Mouse (Mus musculus): Measurements from ENCODE around the gene Rasa2.

Rasa2 gene

DNA sequence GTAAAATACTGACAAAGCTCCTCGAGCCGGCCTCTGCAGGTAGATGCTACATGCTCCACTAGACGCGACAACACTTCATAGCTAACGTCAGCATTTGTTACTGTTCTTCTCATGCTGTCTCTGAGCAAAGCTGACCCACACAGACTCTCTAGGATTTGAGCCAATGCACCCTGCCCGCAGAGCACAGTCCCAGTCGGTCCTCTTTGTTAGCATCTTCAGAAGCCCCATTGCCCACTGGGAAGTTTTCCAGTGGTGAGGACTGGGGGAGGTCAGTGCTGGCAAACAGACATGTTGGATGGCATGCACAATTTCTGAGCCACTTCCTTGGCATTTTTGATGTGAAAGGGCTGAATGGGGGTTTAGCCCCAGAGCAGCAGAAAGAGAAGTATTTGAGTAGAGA, 8.0 kb upstream of the Rasa2 start:
- DNase-seq (ENCODE audit: low read depth, low spot score): no peak

DNA sequence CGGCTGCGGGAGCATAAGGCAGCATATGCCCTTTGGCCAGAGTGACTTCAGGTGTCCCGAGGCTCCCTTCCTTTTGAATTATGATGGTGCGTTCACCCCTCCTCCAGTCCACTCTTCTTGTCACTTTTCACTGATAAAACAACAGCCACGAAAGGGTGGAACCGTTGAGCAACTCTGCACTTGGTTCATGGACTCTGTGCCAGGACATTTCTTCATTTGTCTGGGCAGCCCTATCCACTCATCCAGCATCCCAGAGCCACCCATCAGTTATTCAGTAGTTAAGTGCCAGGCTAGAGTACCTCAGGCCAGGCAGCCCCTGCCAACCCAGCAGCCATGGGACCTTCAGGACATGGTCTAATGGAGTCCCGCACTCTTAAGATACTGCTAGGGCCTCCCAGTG, 7.1 kb upstream of the Rasa2 start:
- no peak for DNase-seq (ENCODE audit: low read depth, low spot score)

DNA sequence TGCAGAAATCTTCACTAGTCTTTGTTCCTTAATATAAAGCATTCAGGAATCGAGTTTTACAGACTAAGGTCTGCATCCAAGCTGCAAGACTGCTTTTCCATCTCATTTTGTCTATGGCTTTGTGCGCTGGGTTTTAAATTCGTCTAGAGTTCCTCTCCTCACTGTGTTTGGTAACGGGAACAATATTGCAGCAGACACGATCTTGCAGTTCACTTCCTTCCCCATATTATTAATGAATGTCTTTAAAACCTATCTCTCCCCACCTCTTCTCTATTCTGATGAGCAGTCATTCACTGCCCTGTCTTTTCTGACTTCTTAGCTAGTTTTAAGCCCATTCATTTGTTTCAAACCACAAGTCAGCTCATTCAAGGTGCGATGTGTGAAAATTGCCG, 5.7 kb upstream of the Rasa2 start:
- DNase-seq (ENCODE audit: low read depth, low spot score): no peak

DNA sequence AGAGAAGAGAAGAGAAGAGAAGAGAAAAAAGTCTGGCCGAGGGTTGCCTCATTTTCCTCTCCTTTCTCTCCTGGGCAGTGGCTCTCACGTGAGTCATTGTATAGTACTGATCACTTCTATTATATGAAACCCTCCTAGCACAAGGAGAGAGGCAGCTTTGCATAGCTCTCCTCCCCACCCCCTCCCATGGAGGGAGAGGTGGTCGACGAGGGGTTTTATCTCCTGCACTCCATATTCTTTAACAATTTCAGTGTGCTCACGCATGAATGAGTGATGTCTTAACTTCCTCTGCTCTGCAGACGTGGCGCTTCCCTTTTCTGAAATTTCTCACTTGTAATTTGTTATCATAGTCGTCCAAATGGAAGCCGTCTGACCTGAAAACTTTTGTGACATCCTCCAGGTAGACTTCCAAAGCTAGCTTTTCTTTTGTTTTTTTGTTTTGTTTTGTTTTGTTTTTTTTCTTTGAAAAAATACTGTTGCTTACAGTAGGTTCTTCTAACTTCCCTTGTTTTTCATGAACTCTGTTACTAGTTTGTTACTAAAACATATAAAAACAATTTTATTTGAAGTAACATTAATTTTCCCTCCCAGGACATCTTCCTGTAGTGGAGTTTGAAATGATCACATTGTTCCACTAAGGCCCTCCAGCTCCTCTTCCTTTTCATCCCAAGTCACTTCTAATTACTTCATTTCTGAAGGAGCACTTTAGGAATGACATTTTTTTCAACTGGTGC, 5.2 kb upstream of the Rasa2 start:
- no peak for DNase-seq (ENCODE audit: low read depth, low spot score)

DNA sequence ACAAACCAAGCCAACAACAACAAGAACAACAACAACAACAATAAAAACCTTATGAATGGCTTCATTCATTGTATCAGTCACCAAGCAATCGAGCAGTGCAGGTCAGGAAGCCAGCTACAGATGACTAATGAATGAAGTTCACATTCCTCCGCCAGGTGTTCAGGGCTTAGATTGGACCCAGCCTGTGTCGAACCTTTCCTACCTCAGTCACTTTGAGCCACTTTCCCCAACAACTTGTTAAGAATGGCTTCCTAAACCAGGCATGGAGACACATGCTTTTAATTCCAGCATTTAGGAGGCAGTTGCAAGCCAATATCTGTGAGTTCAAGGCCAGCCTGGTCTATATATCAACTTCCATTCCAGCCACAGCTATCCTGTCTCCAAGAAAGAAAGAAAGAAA, 4.5 kb upstream of the Rasa2 start:
- DNase-seq (ENCODE audit: low read depth, low spot score): no peak

DNA sequence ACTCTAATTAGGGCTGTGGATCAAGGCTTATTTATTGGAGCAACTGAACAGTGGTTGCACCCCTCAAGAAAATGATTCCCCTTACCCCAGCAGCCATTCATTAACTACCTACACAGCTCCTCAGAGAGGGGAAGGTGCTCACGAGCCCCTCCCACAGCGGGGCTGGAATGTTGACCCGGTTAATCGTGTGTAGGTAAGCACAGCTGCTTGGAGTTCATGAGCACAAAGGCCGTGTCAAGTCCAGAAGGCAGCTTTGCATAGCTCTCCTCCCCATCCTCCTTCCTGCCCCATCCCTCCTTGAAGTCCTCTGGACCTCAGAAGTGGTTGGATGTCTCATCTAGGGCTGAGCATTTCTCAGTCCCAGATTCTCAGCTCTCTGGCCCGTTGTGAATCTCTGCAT, 3.8 kb upstream of the Rasa2 start:
- DNase-seq (ENCODE audit: low read depth, low spot score): no peak

DNA sequence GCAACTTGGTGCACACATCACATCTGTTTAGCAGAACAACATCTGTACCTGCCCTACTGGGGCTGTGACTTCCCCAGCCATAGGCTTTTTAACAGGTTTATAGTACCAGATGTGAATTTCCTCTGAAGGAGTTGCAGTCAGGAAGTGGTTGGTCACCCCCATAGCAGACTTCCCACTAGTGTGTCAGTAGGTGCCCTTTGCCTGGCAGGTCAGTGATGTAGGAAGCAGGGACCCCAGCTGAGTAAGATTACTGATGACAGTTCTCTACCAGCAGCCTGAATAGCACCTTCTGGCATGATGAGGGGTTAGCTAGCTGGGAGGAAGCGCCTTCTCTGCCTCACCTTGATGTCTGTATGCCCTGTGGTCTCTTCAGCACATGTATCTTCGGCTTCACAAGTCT, 2.4 kb upstream of the Rasa2 start:
- no peak for DNase-seq (ENCODE audit: low read depth, low spot score)

DNA sequence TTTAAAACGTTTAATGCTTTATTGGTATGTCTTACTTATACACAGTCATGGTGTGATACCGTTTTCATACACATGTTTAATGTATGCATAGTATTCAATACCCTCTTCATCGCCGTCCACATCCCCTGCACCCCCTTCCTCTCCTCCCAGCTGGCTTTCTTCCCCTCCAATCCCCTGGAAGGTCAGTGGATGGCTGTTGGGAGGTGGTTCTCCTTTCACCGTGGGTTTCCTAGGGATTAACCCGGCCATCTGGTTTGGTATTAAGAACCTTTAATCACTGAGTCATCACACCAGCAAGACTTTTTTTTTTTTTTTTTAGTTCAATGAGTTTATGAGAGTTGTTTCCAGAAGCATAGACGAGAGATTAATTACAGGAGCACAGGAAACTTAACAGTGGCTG, 1.3 kb upstream of the Rasa2 start:
- DNase-seq (ENCODE audit: low read depth, low spot score): no peak

DNA sequence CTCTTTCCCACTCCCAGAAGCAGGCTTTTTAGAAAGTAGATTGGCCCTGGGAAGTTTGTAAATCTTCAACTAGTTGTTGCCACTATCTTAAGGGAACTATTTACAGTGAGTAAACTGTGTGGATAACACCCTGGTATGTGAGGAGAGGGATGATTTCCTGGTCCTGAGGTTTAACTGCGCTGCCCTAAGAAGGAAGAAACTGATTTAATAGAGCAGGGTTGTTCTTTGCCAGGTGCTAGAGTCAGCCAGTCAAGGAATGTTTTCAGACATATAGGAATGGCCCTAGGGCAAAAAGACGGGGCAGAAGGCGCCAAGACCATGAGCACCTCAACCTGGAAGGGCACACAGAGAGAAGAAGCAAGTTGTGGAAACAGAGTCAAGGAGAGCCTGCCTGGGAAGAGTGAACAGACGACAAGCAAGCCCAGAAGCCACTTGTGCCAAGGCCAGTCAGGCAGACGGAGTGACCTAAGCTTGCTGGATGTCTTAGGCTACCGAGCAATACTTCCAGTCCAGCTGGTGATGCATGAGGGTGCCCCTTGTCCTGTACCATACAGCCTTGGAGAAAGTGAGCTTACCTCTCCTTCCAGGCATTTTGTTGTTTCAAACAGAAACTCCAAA, 765 bp upstream of the Rasa2 start:
- DNase-seq (ENCODE audit: low read depth, low spot score): no peak

DNA sequence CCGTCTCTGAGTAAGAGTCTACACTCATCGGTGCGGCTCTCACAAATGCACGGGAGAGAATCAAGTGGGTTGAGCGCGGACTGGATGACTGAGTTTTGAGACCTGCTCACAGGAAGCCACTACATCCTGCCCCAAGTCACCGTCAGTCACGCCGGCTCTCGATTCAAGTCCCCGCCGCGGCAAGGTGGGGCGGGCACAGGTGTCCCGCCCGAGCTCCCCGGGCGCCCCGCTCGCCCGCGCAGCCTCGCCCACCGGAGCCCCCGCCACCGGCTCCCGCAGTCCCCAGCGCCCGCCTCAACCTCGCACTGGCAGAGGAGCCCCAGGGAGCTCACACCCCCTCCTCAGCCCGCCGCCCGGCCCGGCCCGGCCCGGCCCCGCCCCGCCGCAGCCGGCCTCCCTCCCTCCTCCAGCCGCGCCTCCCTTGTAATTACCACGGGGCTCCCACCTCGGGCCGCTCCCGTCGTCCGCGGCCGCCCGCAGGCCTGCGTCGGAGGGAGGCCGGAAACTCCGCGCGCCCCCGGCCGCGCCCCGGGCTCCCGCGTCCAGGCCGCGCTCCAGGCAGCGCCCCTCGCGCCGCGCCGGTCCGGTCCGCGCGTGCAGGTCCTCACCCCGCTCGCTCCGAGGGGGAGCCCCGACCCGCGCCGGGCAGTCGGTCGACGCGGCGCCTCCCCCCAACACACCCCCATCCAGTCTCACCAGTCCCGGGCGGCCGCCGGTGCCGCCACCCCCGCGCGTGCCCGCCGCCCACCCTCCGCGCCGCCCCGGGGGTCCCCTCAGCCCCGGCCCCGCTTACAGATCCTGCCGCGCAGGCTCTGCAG, 637 bp downstream of the Rasa2 start:
- DNase-seq (ENCODE audit: low read depth, low spot score): peak; percentile 57

DNA sequence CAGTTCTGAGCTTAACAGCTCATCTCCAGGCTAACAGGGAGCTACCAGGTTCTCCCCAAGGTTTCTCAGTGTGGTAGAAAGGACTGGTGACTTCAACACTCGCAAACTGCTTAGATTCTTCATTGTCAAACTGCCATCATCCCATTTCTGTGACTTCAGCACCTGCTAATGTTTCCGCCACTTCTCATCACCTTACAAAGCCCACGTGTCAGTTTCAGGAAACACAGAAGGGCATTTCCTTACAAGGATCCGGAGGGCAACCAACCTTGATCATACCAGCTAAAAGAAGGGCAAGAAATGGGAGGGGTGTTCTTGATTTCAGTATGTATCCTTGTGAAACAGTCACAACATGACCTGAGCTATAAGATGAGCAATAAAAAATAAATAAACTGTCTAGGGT, 2.3 kb downstream of the Rasa2 start:
- DNase-seq (ENCODE audit: low read depth, low spot score): no peak

DNA sequence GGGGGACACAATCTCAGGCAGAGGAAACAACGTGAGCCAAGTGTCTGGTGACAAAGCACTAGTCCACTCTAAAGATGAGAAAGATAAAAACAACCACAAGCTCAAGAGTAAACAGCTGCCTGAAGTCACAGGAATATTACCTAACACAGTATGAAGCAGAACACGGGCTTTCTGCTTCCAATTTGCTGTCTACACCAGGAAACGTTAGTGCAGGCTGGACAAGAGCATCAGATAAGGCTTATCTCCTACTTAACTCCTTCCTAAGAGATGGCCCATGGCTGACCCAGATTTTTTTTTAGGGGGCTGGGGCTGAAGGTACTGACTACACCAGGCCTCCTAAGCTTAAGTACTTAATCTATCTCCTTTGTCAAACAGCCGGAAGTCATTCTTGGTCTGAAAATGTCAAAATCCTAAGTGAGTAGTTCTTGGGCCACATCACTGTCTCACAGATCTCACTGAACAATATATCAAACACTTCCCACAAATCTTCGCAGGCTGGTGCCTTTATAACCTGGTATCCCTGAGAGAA, 3.8 kb downstream of the Rasa2 start:
- no peak for DNase-seq (ENCODE audit: low read depth, low spot score)

DNA sequence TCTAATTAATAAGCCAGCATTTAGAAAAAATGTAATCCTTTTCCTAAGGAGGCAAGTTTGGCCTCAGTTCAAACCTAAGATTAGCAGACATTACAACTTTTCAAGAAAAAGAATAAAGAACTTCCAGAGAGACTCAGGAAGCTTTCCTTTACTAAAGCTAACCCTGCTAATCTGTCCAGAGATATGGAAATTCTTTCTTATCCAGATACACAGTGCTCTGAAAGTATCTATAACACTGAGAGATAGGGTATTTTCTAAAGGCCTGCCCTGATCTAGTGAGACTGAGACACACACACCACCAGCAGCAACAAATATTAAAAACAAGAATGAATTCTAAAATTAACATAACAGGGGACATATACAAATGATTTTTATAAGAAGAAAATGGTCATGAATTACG, 4.4 kb downstream of the Rasa2 start:
- no peak for DNase-seq (ENCODE audit: low read depth, low spot score)

DNA sequence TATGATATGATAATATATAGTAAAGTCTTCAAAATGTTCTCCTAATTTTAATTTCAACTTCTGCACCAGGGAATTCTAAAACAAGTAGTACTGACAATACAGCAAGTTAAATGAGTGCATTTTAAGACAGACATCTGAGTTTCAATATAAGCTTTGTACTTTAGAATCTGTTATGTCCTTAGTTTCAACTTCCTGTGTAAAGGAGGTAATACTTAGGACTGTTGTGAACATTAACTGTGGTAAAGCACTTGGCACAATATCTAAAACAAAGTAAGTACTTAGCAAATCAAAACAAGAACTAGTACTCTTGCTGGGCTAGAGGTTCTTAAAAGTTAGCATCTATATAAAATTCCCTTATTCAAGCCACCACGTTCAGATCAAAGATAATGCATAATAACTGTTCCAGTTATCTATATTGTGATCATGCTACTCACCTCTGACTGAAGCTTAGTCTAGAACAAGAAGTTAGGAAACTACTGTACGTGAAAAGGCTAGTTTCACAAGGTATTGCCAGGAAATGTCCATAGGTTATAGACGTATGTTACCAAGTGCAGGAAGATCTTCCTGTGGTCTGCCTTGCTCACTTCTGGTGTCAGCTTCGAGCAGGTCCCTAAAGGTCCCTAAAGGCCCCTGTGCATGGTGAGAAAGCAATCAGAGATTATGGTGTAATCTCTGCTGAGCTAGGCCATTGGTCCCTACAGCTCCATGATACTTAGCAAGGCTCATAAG, 12.8 kb downstream of the Rasa2 start:
- no peak for DNase-seq (ENCODE audit: low read depth, low spot score)

DNA sequence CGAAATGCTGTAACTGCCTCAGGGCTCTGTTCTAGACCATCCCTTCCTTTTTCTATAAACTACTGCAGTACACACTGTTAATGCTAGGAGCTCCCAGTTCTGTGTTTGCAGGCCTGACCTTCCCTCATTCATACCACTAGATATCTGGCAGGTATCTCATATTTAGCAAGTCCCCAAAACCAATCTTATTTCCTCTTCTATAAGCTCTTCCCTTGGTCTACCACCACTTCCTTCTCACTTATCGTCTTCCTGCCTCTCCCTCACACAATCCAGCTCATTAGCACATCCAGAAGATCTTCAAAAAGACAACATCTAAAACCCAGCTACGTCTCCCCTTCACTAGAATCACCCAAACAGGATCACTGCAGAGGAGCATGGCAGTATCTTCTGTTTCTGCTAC, 19.1 kb downstream of the Rasa2 start:
- DNase-seq (ENCODE audit: low read depth, low spot score): no peak

DNA sequence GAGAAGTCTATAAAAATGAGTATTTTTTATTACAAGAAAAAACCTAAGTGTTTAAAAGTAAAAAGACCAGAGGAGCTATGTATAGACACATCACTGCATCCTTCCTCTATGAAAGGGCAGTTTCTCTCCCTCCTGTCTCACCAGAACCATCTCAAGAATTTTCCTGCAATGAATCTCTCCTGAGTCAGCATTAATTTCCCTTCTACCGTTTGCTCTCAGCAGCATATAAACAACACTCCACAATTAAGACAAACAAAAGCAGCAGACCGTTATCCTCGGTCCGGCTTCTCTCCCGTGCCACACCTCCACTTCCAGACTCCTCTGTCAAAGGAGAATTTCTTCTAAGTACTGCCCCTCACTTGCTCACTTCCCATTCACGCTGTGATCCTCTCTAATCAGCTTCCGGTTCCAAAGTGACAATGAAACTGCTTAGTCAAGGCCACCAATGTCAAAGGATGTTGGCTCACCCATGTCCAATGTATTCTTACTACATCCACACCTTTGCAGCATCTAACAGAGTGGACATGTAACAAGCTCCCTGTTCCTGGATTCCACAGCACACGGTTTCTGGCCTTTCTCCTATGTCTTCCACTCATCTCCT, 19.6 kb downstream of the Rasa2 start:
- peak; percentile 17 for DNase-seq (ENCODE audit: low read depth, low spot score)

DNA sequence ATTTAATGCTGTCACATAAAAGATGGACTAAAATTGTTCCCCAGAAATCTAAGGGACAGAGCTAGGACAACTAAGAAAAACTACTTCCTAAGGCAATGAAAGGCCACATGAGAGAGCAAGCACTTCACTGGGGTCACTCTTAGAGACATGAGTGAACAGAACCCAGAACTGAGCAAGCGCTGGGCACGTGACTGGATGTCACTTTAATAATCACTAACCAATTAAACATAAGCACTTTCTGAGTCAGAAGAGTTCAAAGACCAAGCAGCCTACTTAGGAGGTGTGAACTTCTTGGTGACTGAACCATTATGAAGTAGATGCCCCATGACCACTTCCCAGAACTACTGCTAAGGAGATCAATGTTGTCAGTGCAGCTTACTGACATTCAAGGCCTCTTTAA, 20.6 kb downstream of the Rasa2 start:
- no peak for DNase-seq (ENCODE audit: low read depth, low spot score)

DNA sequence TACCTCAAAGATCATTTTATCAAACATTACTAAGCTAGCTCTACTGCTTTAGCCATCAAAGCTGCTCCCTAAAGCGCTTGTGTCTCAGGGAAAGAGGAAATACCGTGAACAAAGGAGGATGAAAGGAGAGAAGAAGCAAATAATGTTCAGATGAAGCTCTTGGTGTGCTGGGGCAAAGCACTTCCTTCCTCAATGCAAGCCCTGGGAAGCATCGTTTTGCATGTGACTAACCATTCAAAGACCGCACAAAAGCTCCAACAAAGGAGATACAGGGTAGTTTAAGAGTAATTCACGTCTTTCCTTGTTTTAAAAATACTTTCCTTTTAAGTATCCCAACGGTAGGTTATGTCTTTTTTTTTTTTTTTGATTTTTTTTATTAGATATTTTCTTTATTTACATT, 28.0 kb downstream of the Rasa2 start:
- peak; percentile 60 for DNase-seq (ENCODE audit: low read depth, low spot score)

DNA sequence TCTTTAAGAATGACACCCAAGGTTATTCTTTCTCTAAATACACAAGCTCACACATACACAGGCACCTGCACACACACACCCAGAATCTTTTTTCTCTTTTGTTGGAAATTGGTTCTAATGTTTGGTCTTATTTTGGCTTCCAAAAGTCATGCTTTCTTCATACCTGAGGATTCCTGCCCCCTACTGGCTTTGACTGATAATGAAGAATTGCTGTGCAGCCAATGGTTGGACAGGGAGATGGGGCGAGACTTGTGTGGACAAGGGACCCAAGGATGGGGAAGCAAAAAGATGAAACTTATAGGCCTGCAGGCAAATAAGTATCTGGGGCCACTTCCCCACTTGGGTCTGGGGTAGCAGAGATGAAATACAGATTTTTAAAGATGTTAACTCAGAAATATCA, 33.5 kb downstream of the Rasa2 start:
- DNase-seq (ENCODE audit: low read depth, low spot score): peak; percentile 11

DNA sequence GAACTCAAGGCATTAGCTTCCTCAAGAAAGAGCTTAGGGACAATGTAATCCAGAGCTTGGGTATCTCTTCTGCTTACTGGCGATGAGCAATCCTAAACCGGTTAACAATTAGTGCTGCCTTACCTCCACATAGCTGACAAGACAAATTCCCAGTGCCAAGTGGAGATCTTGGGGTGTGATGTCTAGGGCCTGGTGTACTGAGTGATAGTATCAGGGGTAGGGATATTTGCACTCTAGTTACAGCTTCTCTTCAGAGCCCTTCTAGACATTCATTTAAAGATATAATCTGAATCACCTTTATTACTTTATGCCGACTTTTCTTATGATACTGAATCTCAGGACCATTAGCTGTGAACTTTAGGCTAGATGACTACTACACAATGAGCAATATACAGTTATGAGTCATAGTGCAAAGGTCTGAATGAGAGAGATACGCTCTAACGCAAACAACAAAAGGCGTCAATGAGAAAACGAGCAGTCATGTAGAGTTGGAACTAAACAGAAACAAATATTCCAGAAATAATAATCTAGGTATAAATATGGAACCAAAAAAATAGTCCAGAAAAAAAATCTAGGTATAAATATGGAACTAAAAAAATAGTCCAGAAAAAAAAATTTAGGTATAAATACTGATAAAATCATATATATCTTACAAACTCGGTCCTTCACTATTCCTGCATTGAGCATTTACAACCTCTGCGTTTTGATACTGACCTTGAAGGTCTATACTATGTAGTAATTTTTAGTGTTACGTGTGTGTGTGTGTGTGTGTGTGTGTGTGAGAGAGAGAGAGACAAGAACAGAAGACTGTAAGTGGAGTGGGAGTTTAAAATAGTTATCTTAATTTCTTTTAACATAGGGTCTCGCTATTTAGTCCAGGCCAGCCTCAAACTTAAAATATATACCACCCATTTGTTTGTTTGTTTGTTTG, 38.5 kb downstream of the Rasa2 start:
- no peak for DNase-seq (ENCODE audit: low read depth, low spot score)
